ENCODE assay signal across 16 mouse cellular contexts in the genomic region with DNA sequence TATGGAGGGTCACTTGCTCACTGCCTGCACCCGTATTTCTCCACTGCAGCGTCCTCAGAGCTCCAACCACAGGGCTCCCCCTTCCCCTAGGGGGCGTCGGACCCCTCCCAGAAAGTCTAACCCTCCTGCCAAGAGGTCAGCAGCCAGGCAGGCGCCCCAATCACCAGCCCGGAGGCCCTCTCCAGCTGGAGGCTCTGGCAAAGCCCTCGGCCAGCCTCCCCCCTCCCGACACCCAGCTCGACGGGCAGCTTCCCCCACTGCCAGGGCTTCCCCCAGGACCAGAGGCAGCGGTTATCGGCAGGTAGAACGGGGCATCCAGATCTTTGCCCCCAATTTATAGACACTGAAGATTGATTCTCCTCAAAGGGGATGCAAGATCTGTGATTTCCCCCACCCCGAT.
"Had no signal": no experiment of that assay in that cellular context is flagged by ENCODE, and none has a peak within 500 bp of the region (broad histone marks: within the 10 kb centered on the region; RNA-seq: fewer than 3 reads in every experiment).

No protein-coding gene starts in this region.

- H3K27me3 ChIP-seq: neural tube, embryonic 12.5 days; neural tube, embryonic 13.5 days; neural tube, embryonic 15.5 days; stomach, embryonic 15.5 days had no signal

- H3K27ac ChIP-seq: neural tube, embryonic 12.5 days; neural tube, embryonic 13.5 days; neural tube, embryonic 15.5 days; stomach, embryonic 15.5 days; stomach, postnatal 0 days had no signal

- H3K36me3 ChIP-seq: neural tube, embryonic 12.5 days; stomach, embryonic 15.5 days had no signal

- DNase-seq: retina, postnatal 1 day; right cerebral cortex, adult 18-20 months; right cerebral cortex, postnatal 14 days; right cerebral cortex, postnatal 25 days; right cerebral cortex, postnatal 4 days; spleen, adult 18-20 months; thymus, adult 18-20 months; thymus, adult 2 months; thymus, postnatal 14 days; thymus, postnatal 25 days; thymus, postnatal 36 days had no signal

- H3K9me3 ChIP-seq: neural tube, embryonic 13.5 days; neural tube, embryonic 15.5 days; stomach, embryonic 15.5 days had no signal

- H3K9ac ChIP-seq: neural tube, embryonic 12.5 days; neural tube, embryonic 13.5 days; neural tube, embryonic 15.5 days; stomach, embryonic 15.5 days had no signal

- H3K4me2 ChIP-seq: neural tube, embryonic 12.5 days; neural tube, embryonic 13.5 days; neural tube, embryonic 15.5 days; stomach, embryonic 15.5 days had no signal

- H3K4me3 ChIP-seq: neural tube, embryonic 12.5 days; neural tube, embryonic 13.5 days; neural tube, embryonic 15.5 days; stomach, embryonic 15.5 days had no signal
